9 mouse cellular contexts compared by ENCODE assay signal in genomic region chr12:112155218-112156051, GRCm38 (mm10). TPM values are rescaled to one million over a fixed set of nuclear protein-coding genes. Genes with fewer than 3 reads are reported as not detected.
A peak's percentile ranks its signal among the peaks of the same experiment; 100 is the strongest.
DNase-seq lines count a peak whose midpoint lies in the region; ATAC-seq lines count a peak whose summit lies in the region.
"Had no signal": no experiment of that assay in that cellular context is flagged by ENCODE, and none has a peak within 500 bp of the region (broad histone marks: within the 10 kb centered on the region; RNA-seq: fewer than 3 reads in every experiment).

No protein-coding gene starts in this region.

- H3K9ac ChIP-seq in embryonic facial prominence, embryonic 14.5 days (ENCODE audit: low read depth, low read length): peak overlapping the region; percentile 25; the same call in 1 of the 2 replicates
- H3K9ac ChIP-seq in neural tube, embryonic 13.5 days: peak overlapping the region; percentile 50

- peaks cover 14% of the 10 kb centered on the region; the same call in 1 of the 2 replicates for H3K36me3 ChIP-seq in embryonic facial prominence, embryonic 14.5 days (ENCODE audit: control insufficient read depth, insufficient read depth, low read length)
- peaks cover 35% of the 10 kb centered on the region for H3K36me3 ChIP-seq in hindbrain, embryonic 10.5 days
- H3K36me3 ChIP-seq in limb, embryonic 10.5 days: peaks cover 49% of the 10 kb centered on the region
- 0 out of 2 replicates have a peak, but pooled peaks cover 5% of the 10 kb centered on the region for H3K36me3 ChIP-seq in neural tube, embryonic 13.5 days

- WGBS in embryonic facial prominence, embryonic 14.5 days: 62% methylated on average over 15 of the region's 16 CpGs
- WGBS in hindbrain, embryonic 10.5 days: 40% methylated on average over 16 of the region's 16 CpGs
- WGBS in limb, embryonic 10.5 days: 54% methylated on average over 16 of the region's 16 CpGs
- WGBS in neural tube, embryonic 13.5 days: 26% methylated on average over 16 of the region's 16 CpGs

- peaks cover 31% of the 10 kb centered on the region for H3K4me1 ChIP-seq in embryonic facial prominence, embryonic 14.5 days (ENCODE audit: control insufficient read depth, insufficient read depth, low read length)
- H3K4me1 ChIP-seq in hindbrain, embryonic 10.5 days (replicated peaks): peaks cover 97% of the 10 kb centered on the region
- peaks cover 76% of the 10 kb centered on the region for H3K4me1 ChIP-seq in limb, embryonic 10.5 days
- H3K4me1 ChIP-seq in neural tube, embryonic 13.5 days (replicated peaks): peaks cover 58% of the 10 kb centered on the region

- no peak for ATAC-seq in embryonic facial prominence, embryonic 14.5 days (ENCODE audit: low read depth)
- ATAC-seq in neural tube, embryonic 13.5 days (ENCODE audit: low read depth): peak; percentile 49

- DNase-seq in adrenal gland, adult 2 months: peak; percentile 86
- DNase-seq in embryonic facial prominence, embryonic 14.5 days (ENCODE audit: low spot score): no peak
- DNase-seq in hindbrain, embryonic 10.5 days (ENCODE audit: low spot score): peak; percentile 51
- no peak for DNase-seq in limb, embryonic 10.5 days (ENCODE audit: low spot score)
- DNase-seq in frontal cortex, postnatal 25 days (ENCODE audit: low spot score in 2 of 2): no peak
- DNase-seq in layer of hippocampus, adult 9-10 months (ENCODE audit: low spot score): no peak
- no peak for DNase-seq in right cerebral cortex, postnatal 36 days (ENCODE audit: low spot score in 2 of 2)

- H3K27me3 ChIP-seq in embryonic facial prominence, embryonic 14.5 days (replicated peaks; ENCODE audit: control insufficient read depth, insufficient read depth, low read length): no peaks in the 10 kb centered on the region
- peaks cover 77% of the 10 kb centered on the region for H3K27me3 ChIP-seq in hindbrain, embryonic 10.5 days (ENCODE audit: insufficient read depth, poor library complexity, severe bottlenecking)
- no peaks in the 10 kb centered on the region for H3K27me3 ChIP-seq in limb, embryonic 10.5 days (ENCODE audit: low read depth, poor library complexity, severe bottlenecking)
- peaks cover 57% of the 10 kb centered on the region for H3K27me3 ChIP-seq in neural tube, embryonic 13.5 days

- H3K9me3 ChIP-seq in embryonic facial prominence, embryonic 14.5 days (ENCODE audit: control insufficient read depth, low read length): no peaks in the 10 kb centered on the region
- H3K9me3 ChIP-seq in hindbrain, embryonic 10.5 days: no peaks in the 10 kb centered on the region
- no peaks in the 10 kb centered on the region for H3K9me3 ChIP-seq in limb, embryonic 10.5 days (replicated peaks)
- H3K9me3 ChIP-seq in neural tube, embryonic 13.5 days: no peaks in the 10 kb centered on the region

- H3K27ac ChIP-seq in embryonic facial prominence, embryonic 14.5 days (replicated peaks; ENCODE audit: low read depth, low read length): peak overlapping the region; percentile 67; the same call in 1 of the 2 replicates
- H3K27ac ChIP-seq in hindbrain, embryonic 10.5 days: peak overlapping the region; percentile 86
- H3K27ac ChIP-seq in limb, embryonic 10.5 days: peak overlapping the region; percentile 86
- H3K27ac ChIP-seq in neural tube, embryonic 13.5 days (replicated peaks): peak overlapping the region; percentile 73

- H3K4me3 ChIP-seq in embryonic facial prominence, embryonic 14.5 days (ENCODE audit: low read depth, low read length): no peak overlapping the region
- H3K4me3 ChIP-seq in hindbrain, embryonic 10.5 days: no peak overlapping the region
- H3K4me3 ChIP-seq in limb, embryonic 10.5 days: no peak overlapping the region
- H3K4me3 ChIP-seq in neural tube, embryonic 13.5 days: no peak overlapping the region

- no peak overlapping the region for H3K4me2 ChIP-seq in embryonic facial prominence, embryonic 14.5 days (ENCODE audit: low read depth, low read length)
- H3K4me2 ChIP-seq in neural tube, embryonic 13.5 days: peak overlapping the region; percentile 4; the same call in 1 of the 2 replicates

RNA-seq across cellular contexts. Expression of gene Kif26a, which starts 9.4 kb away (rescaled TPM):
- 1 to 10 TPM; 6.1 to 9.5 TPM for total RNA-seq in adrenal gland, adult 2 months (2021)
- 11.8 and 17.0 TPM in 2 replicates for polyA plus RNA-seq in adrenal gland, adult 2 months (2012; rRNA removed)
- 4.0 TPM in 2 replicates for polyA plus RNA-seq in embryonic facial prominence, embryonic 14.5 days (2014; fragmentation: Nextera tagmentation; extraction: Ambion mirVana)
- 2.7 and 3.1 TPM in 2 replicates for polyA plus RNA-seq in hindbrain, embryonic 10.5 days (2016; fragmentation: Nextera tagmentation; extraction: Ambion mirVana)
- polyA plus RNA-seq in limb, embryonic 10.5 days (2016; fragmentation: Nextera tagmentation; extraction: Ambion mirVana): 2.8 and 3.9 TPM in 2 replicates
- polyA plus RNA-seq in neural tube, embryonic 13.5 days (2015; fragmentation: Nextera tagmentation; extraction: Ambion mirVana): 4.7 and 4.9 TPM in 2 replicates

RNA-seq across cellular contexts. Expression of gene Aspg, which starts 49.0 kb away (rescaled TPM):
- total RNA-seq in adrenal gland, adult 2 months (2021): 10 to 100 TPM; 23.2 to 24.5 TPM
- 27.0 and 52.0 TPM in 2 replicates for polyA plus RNA-seq in adrenal gland, adult 2 months (2012; rRNA removed)
- 1.4 and 2.6 TPM in 2 replicates for polyA plus RNA-seq in embryonic facial prominence, embryonic 14.5 days (2014; fragmentation: Nextera tagmentation; extraction: Ambion mirVana)
- 1.4 and 2.1 TPM in 2 replicates for polyA plus RNA-seq in hindbrain, embryonic 10.5 days (2016; fragmentation: Nextera tagmentation; extraction: Ambion mirVana)
- 1.2 and 2.2 TPM in 2 replicates for polyA plus RNA-seq in limb, embryonic 10.5 days (2016; fragmentation: Nextera tagmentation; extraction: Ambion mirVana)
- 0.25 and 0.29 TPM in 2 replicates for polyA plus RNA-seq in neural tube, embryonic 13.5 days (2015; fragmentation: Nextera tagmentation; extraction: Ambion mirVana)
- total RNA-seq: MEL had no signal

Comparison
In these comparisons a context has a peak if more than half of its experiments do, and no peak if none do; other contexts are left out.
1. DNase-seq: peak in adrenal gland, adult 2 months (single experiment) and hindbrain, embryonic 10.5 days (single experiment); none in embryonic facial prominence, embryonic 14.5 days (single experiment), limb, embryonic 10.5 days (single experiment), frontal cortex, postnatal 25 days (0 of 2), layer of hippocampus, adult 9-10 months (single experiment) and right cerebral cortex, postnatal 36 days (0 of 2).
2. Peak in every context shown above with its lines, with median percentiles within 50 percentile points of each other: H3K27ac ChIP-seq.